Mouse (Mus musculus) hematopoietic stem cell, adult 5-6 weeks (primary cell): ENCODE measurements around the gene Rrm1. TPM values are rescaled to one million over a fixed set of nuclear protein-coding genes. Genes with fewer than 3 reads are reported as not detected.

Source experiments
- ATAC-seq, 2 experiments: fragments of 125-278 bp in 1 of 2; replicated peaks in 1 of 2; 2 replicates each; pipeline ENCODE4 v1.8.0; 2016 to 2017; ENCODE audit warnings: inconsistent platforms in 2 of 2, mild to moderate bottlenecking in 2 of 2, moderate number of reproducible peaks in 2 of 2, low read depth in 1 of 2, moderate TSS enrichment in 1 of 2; ENCODE audit not compliant: low FRiP score in 2 of 2, poor library complexity in 2 of 2, severe bottlenecking in 2 of 2, insufficient read depth in 1 of 2, low TSS enrichment in 1 of 2
- total RNA-seq: library from RNA; stranded (forward); fragments of 172-1452, 232-1000 nt; gene quantifications from 2 replicates; pipeline ENCODE4 v1.2.3, GENCODE M21; 2017

The Rrm1 gene
- total RNA-seq, 1 experiment from 2014 or later: 684 TPM

DNA sequence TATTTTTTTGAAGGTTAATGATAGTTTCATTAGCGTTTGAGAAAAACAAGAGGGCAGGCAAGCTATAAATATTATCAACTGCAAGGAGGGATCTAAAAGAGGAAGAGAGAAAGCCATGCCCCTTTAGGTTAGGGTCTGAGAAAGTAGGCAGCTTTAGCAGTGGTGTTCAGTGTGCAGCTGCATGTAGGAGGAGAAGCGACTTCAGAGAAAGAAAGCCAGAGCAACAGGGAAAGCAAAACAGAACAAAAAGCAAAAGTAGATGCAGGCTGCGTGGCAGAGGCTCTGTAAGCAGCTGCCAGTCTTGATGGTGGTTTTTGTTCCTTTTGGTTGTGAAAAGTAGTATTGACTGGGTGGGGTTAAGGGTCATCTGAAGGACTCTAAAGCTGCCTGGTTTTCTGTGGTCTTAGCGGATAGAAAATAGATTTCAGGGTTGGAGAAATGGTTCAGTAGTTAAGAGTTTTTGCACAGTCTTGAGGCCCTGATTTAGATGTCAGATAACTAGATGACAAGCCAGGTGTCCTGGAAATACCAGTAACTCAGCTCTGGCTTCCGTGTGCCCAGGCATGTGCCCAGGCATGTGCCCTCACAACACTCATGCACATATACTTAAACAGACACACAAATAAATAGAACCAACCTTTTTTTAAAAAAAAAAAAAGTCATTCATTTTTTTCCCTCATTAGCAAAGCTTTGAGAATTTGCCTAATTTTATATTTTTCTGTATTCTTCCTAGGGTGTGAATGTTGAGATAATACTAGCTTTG lies 17.3 kb downstream of the Rrm1 start:
- ATAC-seq: peak in 1 of 2 experiments; percentile 32; a peak in 1 of 4 replicates

DNA sequence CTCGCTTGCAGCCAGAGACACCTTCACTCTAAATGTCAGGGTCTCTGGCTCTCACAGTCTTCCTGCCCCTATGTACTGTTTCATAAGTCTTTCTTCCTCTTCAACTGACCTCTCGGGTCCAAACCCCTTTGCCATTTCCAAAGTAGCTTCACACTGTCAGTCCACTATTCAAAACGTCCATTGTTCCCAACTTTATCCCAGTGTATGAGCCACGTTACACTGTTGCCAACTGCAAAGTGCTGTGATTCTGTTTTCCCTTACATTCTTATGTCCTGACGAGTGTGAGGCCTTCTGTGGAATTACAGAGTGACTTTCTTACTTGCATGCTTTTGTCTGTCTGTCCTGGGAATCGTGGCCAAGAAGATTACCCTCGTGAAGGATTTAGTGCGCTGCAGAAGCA lies 26.1 kb downstream of the Rrm1 start:
- ATAC-seq: no peak

GRCm38 (mm10) chr7:102472675-102473074 lies 31.2 kb downstream of the Rrm1 start:
- ATAC-seq: no peak

- no peak for ATAC-seq
These were observed 35.1 kb downstream of the Rrm1 start for GRCm38 (mm10) chr7:102476601-102477000.

- ATAC-seq: no peak
These were observed 35.9 kb downstream of the Rrm1 start for GRCm38 (mm10) chr7:102477377-102477776.

- ATAC-seq: no peak
These were observed 36.9 kb downstream of the Rrm1 start for GRCm38 (mm10) chr7:102478425-102478824.

DNA sequence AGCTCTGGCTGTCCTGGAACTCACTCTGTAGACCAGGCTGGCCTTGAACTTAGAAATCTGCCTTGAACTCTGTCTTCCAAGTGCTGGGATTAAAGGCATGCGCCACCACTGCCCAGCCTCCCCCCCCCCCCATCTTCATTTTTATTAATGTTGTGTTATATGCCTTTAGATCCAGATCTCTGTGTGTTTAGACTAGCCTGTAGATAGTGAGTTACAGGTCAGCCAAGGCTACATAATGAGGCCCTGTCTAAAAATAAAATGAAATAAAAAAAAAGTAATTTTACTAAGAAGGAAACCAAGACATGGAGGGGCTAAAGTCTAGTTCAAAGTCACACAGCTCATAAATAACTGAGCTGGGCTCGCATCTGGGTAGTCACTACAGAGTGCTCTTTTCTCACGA lies 37.4 kb downstream of the Rrm1 start:
- no peak for ATAC-seq

DNA sequence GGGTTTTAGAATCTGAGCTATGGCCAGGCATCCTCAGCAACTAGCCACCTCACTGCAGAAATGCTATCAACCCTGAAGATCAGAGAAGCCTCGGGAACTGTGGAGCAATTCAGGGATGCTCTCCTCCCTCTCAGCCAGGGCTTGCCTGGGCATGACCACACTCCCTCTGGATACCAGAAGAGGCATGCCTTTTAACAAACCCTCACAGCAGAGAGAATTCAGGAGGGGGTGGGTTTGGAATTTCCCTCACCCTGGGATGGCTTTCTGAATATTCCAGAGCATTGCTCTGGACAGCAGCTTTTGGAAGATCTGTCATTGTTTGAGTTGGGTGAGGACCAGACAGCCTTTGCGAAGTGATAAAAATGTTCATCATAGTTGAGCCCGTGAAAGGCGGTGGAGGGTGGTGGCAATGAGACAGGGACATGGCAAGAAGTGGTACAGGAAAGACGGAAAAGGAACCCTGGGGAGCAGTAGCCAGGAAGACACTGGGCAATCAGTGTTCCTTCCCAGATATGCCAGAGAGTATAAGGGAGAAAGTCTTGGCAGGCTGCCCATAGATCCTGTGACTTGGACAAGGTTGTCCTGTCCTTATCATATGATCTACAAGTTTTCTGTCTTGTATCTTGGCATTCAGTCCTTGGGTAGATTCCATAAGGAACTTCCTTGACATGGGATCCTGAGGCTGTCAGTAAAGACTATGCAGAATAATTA lies 38.0 kb downstream of the Rrm1 start:
- ATAC-seq: no peak

- ATAC-seq: no peak
These were observed 39.3 kb downstream of the Rrm1 start for GRCm38 (mm10) chr7:102480821-102481220.

- no peak for ATAC-seq
These were observed 40.1 kb downstream of the Rrm1 start, which contains the start of gene Olfr543 for GRCm38 (mm10) chr7:102481579-102481978. Gene Olfr543 (minus strand): TSS chr7:102481679.

GRCm38 (mm10) chr7:102483665-102484064 lies 42.2 kb downstream of the Rrm1 start:
- ATAC-seq: no peak

DNA sequence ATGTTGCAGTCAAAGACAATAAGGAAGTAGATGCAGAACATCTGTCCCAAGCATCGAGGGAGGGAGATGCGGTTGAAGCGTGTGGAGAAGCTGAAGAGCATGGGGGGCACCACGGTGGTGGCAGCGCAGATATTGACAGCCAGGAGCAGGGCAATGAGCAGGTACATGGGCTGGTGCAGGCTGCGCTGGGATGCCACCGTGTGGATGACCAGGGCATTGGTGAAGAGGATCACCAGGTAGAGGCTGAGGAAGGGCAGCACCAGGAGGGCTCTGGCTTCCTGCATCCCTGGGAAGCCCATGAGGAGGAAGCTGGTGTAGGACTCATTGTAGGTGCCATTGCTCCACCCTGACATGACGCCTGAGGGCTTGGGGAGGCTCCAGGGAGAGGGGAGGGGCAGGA lies 43.3 kb downstream of the Rrm1 start:
- ATAC-seq: peak in 1 of 2 experiments; percentile 51; a peak in 1 of 4 replicates

GRCm38 (mm10) chr7:102486105-102486504 lies 44.6 kb downstream of the Rrm1 start:
- no peak for ATAC-seq

DNA sequence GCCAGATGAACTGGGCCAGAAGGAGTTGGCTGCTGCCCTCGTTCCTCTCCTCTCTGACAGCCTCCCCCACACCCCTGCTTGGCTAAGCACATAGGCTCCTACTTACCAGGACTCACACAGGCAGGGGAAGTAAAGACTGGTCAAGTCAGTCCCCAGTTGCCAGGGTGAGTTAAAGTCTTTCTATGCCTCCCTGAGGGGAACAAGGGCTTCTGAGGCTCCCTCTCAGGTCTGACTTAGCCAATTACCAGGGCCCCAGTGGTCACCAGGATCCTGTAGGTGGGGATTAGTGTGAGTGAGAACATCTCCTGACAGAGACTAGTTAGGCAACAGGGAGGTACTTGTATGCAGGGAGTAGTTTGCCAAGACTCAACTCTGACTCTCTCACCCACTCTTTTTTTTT lies 46.7 kb downstream of the Rrm1 start, which contains the start of gene Olfr544:
TSS of gene Olfr544 (minus strand) at position 153 of the 400 bp plus-strand sequence.
- ATAC-seq: no peak

DNA sequence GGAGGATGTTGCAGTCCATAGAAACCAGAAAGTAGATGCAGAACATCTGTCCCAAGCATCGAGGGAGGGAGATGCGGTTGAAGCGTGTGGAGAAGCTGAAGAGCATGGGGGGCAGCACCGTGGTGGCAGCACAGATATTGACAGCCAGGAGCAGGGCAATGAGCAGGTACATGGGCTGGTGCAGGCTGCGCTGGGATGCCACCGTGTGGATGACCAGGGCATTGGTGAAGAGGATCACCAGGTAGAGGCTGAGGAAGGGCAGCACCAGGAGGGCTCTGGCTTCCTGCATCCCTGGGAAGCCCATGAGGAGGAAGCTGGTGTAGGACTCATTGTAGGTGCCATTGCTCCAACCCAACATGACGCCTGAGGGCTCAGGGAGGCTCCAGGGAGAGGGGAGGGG lies 52.9 kb downstream of the Rrm1 start:
- peak; percentile 37 to 60; a peak in 1 of 4 replicates for ATAC-seq

GRCm38 (mm10) chr7:102499473-102499872 lies 58.0 kb downstream of the Rrm1 start, which contains the start of gene Olfr545:
Gene Olfr545 (minus strand): TSS chr7:102499573.
- no peak for ATAC-seq

- ATAC-seq: no peak
These were observed 60.5 kb downstream of the Rrm1 start for GRCm38 (mm10) chr7:102501986-102502385.

DNA sequence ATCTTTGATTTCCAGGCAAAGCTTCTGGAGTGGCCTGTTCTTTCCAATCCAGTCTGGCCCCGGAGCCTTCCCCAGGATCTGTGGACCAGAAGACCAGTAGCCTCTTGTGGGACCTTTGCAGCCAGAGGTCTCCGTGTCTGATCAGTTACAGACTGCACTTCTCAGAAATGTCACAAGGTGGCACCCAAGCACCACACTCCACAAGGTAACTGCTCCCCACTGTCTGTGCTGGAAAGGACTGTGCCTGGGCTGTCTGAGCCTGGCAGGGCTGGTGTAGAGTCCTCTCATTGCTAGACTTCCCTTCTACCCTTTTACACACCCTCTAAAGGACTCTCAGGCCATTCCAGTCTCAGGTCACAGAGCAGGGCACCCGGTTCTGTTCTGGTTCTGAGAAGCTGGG lies 65.4 kb downstream of the Rrm1 start:
- peak; percentile 92 to 95 for ATAC-seq
